In genomic region chr2:72981441-72982109, GRCm38 (mm10) we compare ENCODE assay signal across 10 mouse cellular contexts. TPM values are rescaled to one million over a fixed set of nuclear protein-coding genes. Genes with fewer than 3 reads are reported as not detected.
DNase-seq lines count a peak whose midpoint lies in the region; ATAC-seq and TF ChIP-seq lines count a peak whose summit lies in the region.
"Had no signal": no experiment of that assay in that cellular context is flagged by ENCODE, and none has a peak within 500 bp of the region (broad histone marks: within the 10 kb centered on the region; RNA-seq: fewer than 3 reads in every experiment).

No protein-coding gene starts in this region.

- H3K27ac ChIP-seq in kidney, postnatal 0 days, result no peak overlapping the region
- H3K27ac ChIP-seq in cortical plate, adult 2 months (ENCODE audit: insufficient read depth, low read length), result no peak overlapping the region

- no peak for ATAC-seq in kidney, postnatal 0 days (replicated peaks; ENCODE audit: low FRiP score, low read depth)

- 76% methylated on average over 9 of the region's 9 CpGs for WGBS in kidney, postnatal 0 days

- no peak overlapping the region for H3K9ac ChIP-seq in kidney, postnatal 0 days (ENCODE audit: low read depth, low read length)

- TF ChIP-seq POLR2A in cortical plate, adult 2 months (IDR thresholded peaks at IDR 0.05; ENCODE audit: extremely low read depth, insufficient read depth, low read length), result no peak
- no peak for TF ChIP-seq POLR2A in myocyte (IDR thresholded peaks at IDR 0.05; ENCODE audit: insufficient read length, low read depth)

- peak overlapping the region; percentile 68; the same call in 1 of the 2 replicates for H3K4me2 ChIP-seq in kidney, postnatal 0 days (ENCODE audit: low read length)
- H3K4me2 ChIP-seq in myocyte (ENCODE audit: low read depth), result peak overlapping the region; percentile 49

- DNase-seq in kidney, postnatal 0 days (ENCODE audit: low spot score), result no peak
- DNase-seq in kidney, postnatal 25 days, result no peak
- peak; percentile 78 for DNase-seq in induced T-regulatory cell, adult 2 months (ENCODE audit: low read depth)
- DNase-seq in cerebellum, postnatal 36 days, result no peak
- DNase-seq in urinary bladder, postnatal 25 days (ENCODE audit: low spot score), result no peak
- no peak for DNase-seq in spleen, postnatal 36 days (ENCODE audit: low spot score in 2 of 2)

- no peaks in the 10 kb centered on the region for H3K4me1 ChIP-seq in kidney, postnatal 0 days (replicated peaks; ENCODE audit: insufficient read depth, low read length)
- H3K4me1 ChIP-seq in cortical plate, adult 2 months (ENCODE audit: control insufficient read depth, insufficient read depth, low read length), result peaks cover 2% of the 10 kb centered on the region

- no peak for TF ChIP-seq CTCF in kidney, postnatal 0 days (IDR thresholded peaks at IDR 0.05; ENCODE audit: low read depth)
- TF ChIP-seq CTCF in cortical plate, adult 2 months (IDR thresholded peaks at IDR 0.05; ENCODE audit: extremely low read depth, insufficient read depth, low read length), result no peak

- no peaks in the 10 kb centered on the region for H3K9me3 ChIP-seq in kidney, postnatal 0 days (replicated peaks; ENCODE audit: low read length)

- peak overlapping the region; percentile 80 for H3ac ChIP-seq in myocyte (ENCODE audit: control insufficient read depth, insufficient read length)

- H3K36me3 ChIP-seq in kidney, postnatal 0 days (ENCODE audit: insufficient read depth, low read length), result no peaks in the 10 kb centered on the region
- no peaks in the 10 kb centered on the region for H3K36me3 ChIP-seq in myocyte (ENCODE audit: control insufficient read depth, insufficient read depth)

- H3K27me3 ChIP-seq in kidney, postnatal 0 days (ENCODE audit: insufficient read depth, low read length), result no peaks in the 10 kb centered on the region
- no peaks in the 10 kb centered on the region for H3K27me3 ChIP-seq in myocyte (ENCODE audit: control insufficient read depth, insufficient read depth, insufficient read length)

- peaks cover 20% of the 10 kb centered on the region for H3K79me2 ChIP-seq in myocyte (ENCODE audit: control insufficient read depth, insufficient read depth)

- peak overlapping the region; percentile 97; the same call in 1 of the 2 replicates for H3K4me3 ChIP-seq in kidney, postnatal 0 days (replicated peaks; ENCODE audit: low read depth, low read length)
- H3K4me3 ChIP-seq in cortical plate, adult 2 months (ENCODE audit: insufficient read depth, low read length), result peak overlapping the region; percentile 70; the same call in 1 of the 2 replicates
- H3K4me3 ChIP-seq in myocyte, result peak overlapping the region; percentile 45

TF ChIP-seq in myocyte, 11 proteins besides CTCF, POLR2A, EP300 and RAD21:
- TF ChIP-seq MAX (IDR thresholded peaks at IDR 0.05; ENCODE audit: low read depth) (no peak), REST (IDR thresholded peaks at IDR 0.05; ENCODE audit: insufficient read depth, insufficient read length) (no peak)

RNA-seq across cellular contexts. Expression of gene Sp3, which starts 1.3 kb away (rescaled TPM):
- polyA plus RNA-seq in kidney, postnatal 0 days (2015; fragmentation: Nextera tagmentation; extraction: Ambion mirVana), result 40.5 and 41.3 TPM in 2 replicates
- polyA plus RNA-seq in cortical plate, adult 2 months (2012; rRNA removed), result 26.3 and 26.6 TPM in 2 replicates
- polyA plus RNA-seq in myocyte (2012; fragmentation: generic; extraction: Trizol), result 8.4 TPM

RNA-seq across cellular contexts. Expression of gene Gm11084, which starts 4.9 kb away (rescaled TPM):
- polyA plus RNA-seq in kidney, postnatal 0 days (2015; fragmentation: Nextera tagmentation; extraction: Ambion mirVana), result not detected in 2 replicates
- not detected in 2 replicates for polyA plus RNA-seq in cortical plate, adult 2 months (2012; rRNA removed)
- polyA plus RNA-seq in myocyte (2012; fragmentation: generic; extraction: Trizol), result not detected
- polyA plus RNA-seq: adrenal gland, adult 2 months; gonadal fat pad, adult 2 months had no signal

Comparison
In these comparisons a context has a peak if more than half of its experiments do, and no peak if none do; other contexts are left out.
1. H3K4me3 ChIP-seq: peak in every context shown above with its lines; median percentile 97 in kidney, postnatal 0 days; 70 in cortical plate, adult 2 months; 45 in myocyte.